Mouse (Mus musculus) heart, postnatal 0 days (tissue): Measurements from ENCODE around the gene Exosc10. TPM values are rescaled to one million over a fixed set of nuclear protein-coding genes. Genes with fewer than 3 reads are reported as not detected.

Experiments
- ATAC-seq: fragments of 200-750 bp; cut with Nextera tagmentation; 2 replicates; pipeline ENCODE4 v1.8.0; 2017; ENCODE audit warnings: low read depth, moderate number of reproducible peaks, moderate library complexity; ENCODE audit not compliant: insufficient read depth
- DNase-seq: peaks from one replicate; pipeline ENCODE4 v3.0.0-alpha.2; 2016; ENCODE audit warnings: low spot score
- H3K27ac ChIP-seq: fragments of 300-500 bp; sonication (generic); 2 replicates; pipeline ENCODE4 v1.5.1; 2014; ENCODE audit warnings: low read depth, mild to moderate bottlenecking
- H3K27me3 ChIP-seq: fragments of 300-500 bp; sonication (generic); 2 replicates; pipeline ENCODE4 v1.6.1; 2014; ENCODE audit warnings: low read length, mixed read lengths; ENCODE audit not compliant: control insufficient read depth, insufficient read depth
- H3K36me3 ChIP-seq: fragments of 300-500 bp; sonication (generic); replicated peaks from 2 replicates; pipeline ENCODE4 v1.6.1; 2014; ENCODE audit warnings: low read length, mixed read lengths; ENCODE audit not compliant: control insufficient read depth, insufficient read depth
- H3K4me1 ChIP-seq: fragments of 300-500 bp; sonication (generic); 2 replicates; pipeline ENCODE4 v1.6.1; 2014; ENCODE audit warnings: antibody characterized with exemption; ENCODE audit not compliant: control insufficient read depth, insufficient read depth
- H3K4me2 ChIP-seq: fragments of 300-500 bp; sonication (generic); 2 replicates; pipeline ENCODE4 v1.6.1; 2014; ENCODE audit warnings: low read depth, mild to moderate bottlenecking, low read length, moderate library complexity
- H3K4me3 ChIP-seq: fragments of 300-500 bp; sonication (generic); 2 replicates; pipeline ENCODE4 v1.5.1; 2014; ENCODE audit warnings: low read depth, low read length
- H3K9ac ChIP-seq: fragments of 300-500 bp; sonication (generic); replicated peaks from 2 replicates; pipeline ENCODE4 v1.6.1; 2014; ENCODE audit warnings: low read depth, low read length, mixed read lengths
- H3K9me3 ChIP-seq: fragments of 300-500 bp; sonication (generic); replicated peaks from 2 replicates; pipeline ENCODE4 v1.6.1; 2016; ENCODE audit warnings: low read length; ENCODE audit not compliant: control insufficient read depth
- CTCF ChIP-seq: IDR thresholded peaks from 2 replicates; pipeline ENCODE4 v1.5.1; 2016; ENCODE audit warnings: antibody characterized with exemption, control low read depth, low read depth
- EP300 ChIP-seq: IDR thresholded peaks from 2 replicates; pipeline ENCODE4 v1.6.1; 2016; ENCODE audit warnings: antibody characterized with exemption, low read depth
- WGBS: fragments of 180-500 bp; shearing (Covaris S2); extraction: QIAGEN DNeasy Blood & Tissue Kit; methylation state at CpG from one replicate; pipeline ENCODE4 v1.1.7; 2014; 5-methylcytosine and 5-hydroxymethylcytosine counted together
- polyA plus RNA-seq: library from polyadenylated mRNA; unstranded; fragments of >200 nt; fragmentation: Nextera tagmentation; extraction: Ambion mirVana; gene quantifications from 2 replicates; pipeline ENCODE4 v1.2.1, GENCODE M21; 2015
- total RNA-seq: library from RNA; depleted of rRNA; stranded (reverse); fragments of >200 nt; gene quantifications from 2 replicates; pipeline ENCODE4 v1.2.3, GENCODE M21; 2014; ENCODE audit warnings: low replicate concordance

The Exosc10 gene
- total and polyA plus RNA-seq, 2 experiments from 2014 or later, result 43.0 to 47.0 TPM

GRCm38 (mm10) chr4:148530351-148530750 lies 27.9 kb upstream of the Exosc10 start:
- DNase-seq, result no peak
- no peak for ATAC-seq
- Histone ChIP-seq H3K4me3 (no peak overlapping the region), H3K27ac (no peak overlapping the region), H3K4me1 (no peaks in the 10 kb centered on the region), H3K9me3 (no peaks in the 10 kb centered on the region), H3K9ac (no peak overlapping the region), H3K27me3 (no peaks in the 10 kb centered on the region), H3K36me3 (peaks cover 81% of the 10 kb centered on the region), H3K4me2 (no peak overlapping the region)
- no peak for TF ChIP-seq EP300
- WGBS, result 98% methylated on average over 5 of the region's 5 CpGs

- H3K36me3 ChIP-seq, result peaks cover 81% of the 10 kb centered on the region
- TF ChIP-seq EP300 (no peak), CTCF (no peak)
- H3K4me3 ChIP-seq, result no peak overlapping the region
- H3K27me3 ChIP-seq, result no peaks in the 10 kb centered on the region
- no peaks in the 10 kb centered on the region for H3K4me1 ChIP-seq
- H3K27ac ChIP-seq, result peak overlapping the region; percentile 23; the same call in 1 of the 2 replicates
- DNase-seq, result peak; percentile 11
- no peaks in the 10 kb centered on the region for H3K9me3 ChIP-seq
- no peak overlapping the region for H3K9ac ChIP-seq
- no peak for ATAC-seq
- WGBS, result 81% methylated on average over 6 of the region's 6 CpGs
- H3K4me2 ChIP-seq, result no peak overlapping the region
Observed at GRCm38 (mm10) chr4:148530778-148531177, 27.5 kb upstream of the Exosc10 start.

GRCm38 (mm10) chr4:148531341-148531740 lies 26.9 kb upstream of the Exosc10 start:
- Histone ChIP-seq H3K4me3 (no peak overlapping the region), H3K9me3 (no peaks in the 10 kb centered on the region), H3K9ac (no peak overlapping the region), H3K4me2 (no peak overlapping the region), H3K4me1 (no peaks in the 10 kb centered on the region), H3K27me3 (no peaks in the 10 kb centered on the region), H3K27ac (peak overlapping the region; percentile 23; the same call in 1 of the 2 replicates), H3K36me3 (peaks cover 81% of the 10 kb centered on the region)
- 80% methylated on average over 4 of the region's 4 CpGs for WGBS
- ATAC-seq, result no peak
- no peak for TF ChIP-seq CTCF
- no peak for TF ChIP-seq EP300
- no peak for DNase-seq

GRCm38 (mm10) chr4:148532516-148532915 lies 25.7 kb upstream of the Exosc10 start:
- Histone ChIP-seq H3K4me3 (no peak overlapping the region), H3K4me2 (no peak overlapping the region), H3K9me3 (no peaks in the 10 kb centered on the region), H3K27ac (no peak overlapping the region), H3K27me3 (no peaks in the 10 kb centered on the region), H3K9ac (no peak overlapping the region), H3K36me3 (peaks cover 81% of the 10 kb centered on the region), H3K4me1 (no peaks in the 10 kb centered on the region)
- ATAC-seq, result no peak
- TF ChIP-seq EP300, result no peak
- no peak for TF ChIP-seq CTCF
- DNase-seq, result no peak
- 93% methylated on average over 3 of the region's 3 CpGs for WGBS

GRCm38 (mm10) chr4:148533613-148534328 lies 24.5 kb upstream of the Exosc10 start:
- Histone ChIP-seq H3K9ac (no peak overlapping the region), H3K36me3 (peaks cover 92% of the 10 kb centered on the region), H3K27ac (no peak overlapping the region), H3K4me1 (no peaks in the 10 kb centered on the region), H3K4me2 (no peak overlapping the region), H3K9me3 (no peaks in the 10 kb centered on the region), H3K4me3 (no peak overlapping the region), H3K27me3 (no peaks in the 10 kb centered on the region)
- 76% methylated on average over 12 of the region's 12 CpGs for WGBS
- TF ChIP-seq CTCF, result no peak
- TF ChIP-seq EP300, result no peak
- no peak; the same call in 1 of the 2 replicates for ATAC-seq
- DNase-seq, result no peak

- 74% methylated on average over 3 of the region's 3 CpGs for WGBS
- Histone ChIP-seq H3K4me2 (no peak overlapping the region), H3K9me3 (no peaks in the 10 kb centered on the region), H3K4me1 (no peaks in the 10 kb centered on the region), H3K36me3 (peaks cover 97% of the 10 kb centered on the region), H3K27ac (no peak overlapping the region), H3K27me3 (no peaks in the 10 kb centered on the region), H3K4me3 (no peak overlapping the region), H3K9ac (no peak overlapping the region)
- no peak for TF ChIP-seq CTCF
- TF ChIP-seq EP300, result no peak
- ATAC-seq, result no peak
- no peak for DNase-seq
Observed at GRCm38 (mm10) chr4:148535876-148536275, 22.4 kb upstream of the Exosc10 start.
